Mouse (Mus musculus) kidney, postnatal 36 days (tissue): ENCODE data around the gene Dock11.

ENCODE experiments used
- DNase-seq, 2 experiments: peaks; one replicate each; pipeline ENCODE4 v3.0.0; 2021 to 2022; ENCODE audit warnings: mixed read lengths in 2 of 2

Dock11 gene

GRCm38 (mm10) chrX:35951945-35952344 lies 63.3 kb downstream of the Dock11 start:
- no peak for DNase-seq

- no peak for DNase-seq
These were observed 64.0 kb downstream of the Dock11 start for GRCm38 (mm10) chrX:35952521-35953095.

- DNase-seq, result no peak
These were observed 67.6 kb downstream of the Dock11 start for GRCm38 (mm10) chrX:35956236-35956635.

- no peak for DNase-seq
These were observed 74.5 kb downstream of the Dock11 start for GRCm38 (mm10) chrX:35963087-35963486.

GRCm38 (mm10) chrX:35969276-35969675 lies 80.6 kb downstream of the Dock11 start:
- DNase-seq, result no peak

GRCm38 (mm10) chrX:35976657-35977056 lies 88.0 kb downstream of the Dock11 start:
- no peak for DNase-seq

GRCm38 (mm10) chrX:35987981-35988380 lies 99.3 kb downstream of the Dock11 start:
- no peak for DNase-seq

GRCm38 (mm10) chrX:35990508-35991095 lies 102.0 kb downstream of the Dock11 start:
- no peak for DNase-seq

GRCm38 (mm10) chrX:35994226-35994625 lies 105.6 kb downstream of the Dock11 start:
- DNase-seq, result no peak

GRCm38 (mm10) chrX:35997004-35997403 lies 108.4 kb downstream of the Dock11 start:
- DNase-seq, result peak; percentile 5 to 37

- DNase-seq, result no peak
These were observed 109.3 kb downstream of the Dock11 start for GRCm38 (mm10) chrX:35997793-35998419.

GRCm38 (mm10) chrX:36025651-36026050 lies 137.0 kb downstream of the Dock11 start:
- no peak for DNase-seq

- DNase-seq, result no peak
These were observed 142.5 kb downstream of the Dock11 start for GRCm38 (mm10) chrX:36031113-36031512.

- no peak for DNase-seq
These were observed 145.4 kb downstream of the Dock11 start for GRCm38 (mm10) chrX:36034045-36034444.

- DNase-seq, result no peak
These were observed 157.1 kb downstream of the Dock11 start for GRCm38 (mm10) chrX:36045731-36046130.

GRCm38 (mm10) chrX:36047451-36047850 lies 158.8 kb downstream of the Dock11 start:
- DNase-seq, result peak; percentile 49 to 50

- DNase-seq, result no peak
These were observed 161.7 kb downstream of the Dock11 start for GRCm38 (mm10) chrX:36050312-36050711.

GRCm38 (mm10) chrX:36073997-36074396 lies 185.4 kb downstream of the Dock11 start:
- DNase-seq, result no peak

- no peak for DNase-seq
These were observed 188.5 kb downstream of the Dock11 start for GRCm38 (mm10) chrX:36077164-36077563.

- peak in 1 of 2 experiments; percentile 3 for DNase-seq
These were observed 194.3 kb downstream of the Dock11 start for GRCm38 (mm10) chrX:36082917-36083316.

- DNase-seq, result no peak
These were observed 200.0 kb downstream of the Dock11 start for GRCm38 (mm10) chrX:36088464-36089256.

GRCm38 (mm10) chrX:36100883-36101282 lies 212.3 kb downstream of the Dock11 start:
- no peak for DNase-seq

- DNase-seq, result no peak
These were observed 212.7 kb downstream of the Dock11 start for GRCm38 (mm10) chrX:36101318-36101717.

GRCm38 (mm10) chrX:36108601-36109000 lies 220.0 kb downstream of the Dock11 start:
- DNase-seq, result no peak
